Mouse (Mus musculus) spleen, adult 2 months (tissue): ENCODE results near the gene Rab3gap2.

ENCODE experiments used
- CTCF ChIP-seq: fragments of 200-500 bp; IDR thresholded peaks from 2 replicates; pipeline ENCODE4 v1.5.1; 2011; ENCODE audit warnings: mild to moderate bottlenecking, inconsistent platforms; ENCODE audit not compliant: insufficient read depth, insufficient read length, insufficient replicate concordance; ENCODE audit errors: extremely low read depth
- POLR2A ChIP-seq: fragments of 200-500 bp; IDR thresholded peaks from 2 replicates; pipeline ENCODE4 v1.6.1; 2011; ENCODE audit warnings: low read depth, low read length, inconsistent platforms

GRCm38 (mm10) chr1:185227766-185228165 is 23.8 kb downstream of the Rab3gap2 start:
- TF ChIP-seq CTCF = no peak
- TF ChIP-seq POLR2A = no peak
